Mouse (Mus musculus) limb, embryonic 10.5 days (tissue): ENCODE data around the gene Cul5. TPM values are rescaled to one million over a fixed set of nuclear protein-coding genes. Genes with fewer than 3 reads are reported as not detected.

Experiments used
- DNase-seq: peaks from one replicate; pipeline ENCODE4 v3.0.0-alpha.2; 2017; ENCODE audit warnings: low spot score
- H3K27ac ChIP-seq: fragments of 300-500 bp; sonication (generic); 2 replicates; pipeline ENCODE4 v1.5.1; 2016; ENCODE audit warnings: mild to moderate bottlenecking
- H3K27me3 ChIP-seq: fragments of 300-500 bp; sonication (generic); 2 replicates; pipeline ENCODE4 v1.6.1; 2016; ENCODE audit warnings: low read depth, mild to moderate bottlenecking; ENCODE audit not compliant: poor library complexity, severe bottlenecking
- H3K36me3 ChIP-seq: fragments of 300-500 bp; sonication (generic); 2 replicates; pipeline ENCODE4 v1.6.1; 2016; ENCODE audit warnings: mild to moderate bottlenecking, moderate library complexity
- H3K4me1 ChIP-seq: fragments of 300-500 bp; sonication (generic); 2 replicates; pipeline ENCODE4 v1.6.1; 2016
- H3K4me3 ChIP-seq: fragments of 300-500 bp; sonication (generic); 2 replicates; pipeline ENCODE4 v1.5.1; 2016; ENCODE audit warnings: mild to moderate bottlenecking, moderate library complexity
- H3K9me3 ChIP-seq: fragments of 300-500 bp; sonication (generic); replicated peaks from 2 replicates; pipeline ENCODE4 v1.6.1; 2016; ENCODE audit warnings: mild to moderate bottlenecking
- WGBS: fragments of 180-500 bp; shearing (Covaris S2); methylation state at CpG from one replicate; pipeline ENCODE4 v1.1.7; 2016; 5-methylcytosine and 5-hydroxymethylcytosine counted together
- polyA plus RNA-seq: library from polyadenylated mRNA; unstranded; fragments of >200 nt; fragmentation: Nextera tagmentation; extraction: Ambion mirVana; gene quantifications from 2 replicates; pipeline ENCODE4 v1.2.1, GENCODE M21; 2016

The Cul5 gene
- polyA plus RNA-seq = 37.0 and 41.7 TPM in 2 replicates

DNA sequence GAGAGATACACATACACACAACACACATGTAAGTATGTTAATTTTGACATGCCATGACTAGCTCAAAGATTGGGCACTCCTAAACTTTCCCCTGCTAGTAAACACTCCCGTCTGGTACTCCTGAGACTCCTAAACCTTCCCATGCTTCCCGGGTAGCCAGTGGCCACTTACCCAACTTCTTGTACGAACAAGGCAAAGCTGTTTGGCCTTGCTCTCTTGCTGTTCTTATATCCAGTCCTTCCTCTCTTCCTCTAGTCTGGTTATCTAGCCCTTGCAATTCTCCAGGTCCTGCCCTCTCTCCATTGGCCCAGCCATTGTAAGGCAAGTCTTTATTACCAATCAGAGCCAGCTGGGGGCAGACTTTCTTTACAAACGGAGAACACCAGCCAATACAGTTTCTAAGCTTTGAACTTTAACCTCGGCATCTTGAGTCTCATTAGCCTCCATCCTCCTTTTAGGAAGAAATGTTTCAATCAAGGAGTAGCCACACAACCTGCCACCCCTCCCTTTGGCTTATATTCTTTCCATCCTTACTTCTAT lies at the start of gene Cul5:
Gene Cul5, minus strand, starts transcription at position 335 of the 540 bp plus-strand sequence.
- WGBS = 55% methylated on average over 5 of the region's 5 CpGs
- no peak for DNase-seq
- no peak within 1 kb of the TSS for H3K4me3 ChIP-seq
- no peaks in the 10 kb centered on the region for H3K36me3 ChIP-seq
- no peak within 1 kb of the TSS for H3K27ac ChIP-seq
- no peaks in the 10 kb centered on the region for H3K9me3 ChIP-seq
- no peaks in the 10 kb centered on the region for H3K27me3 ChIP-seq
- H3K4me1 ChIP-seq = peaks cover 13% of the 10 kb centered on the region

DNA sequence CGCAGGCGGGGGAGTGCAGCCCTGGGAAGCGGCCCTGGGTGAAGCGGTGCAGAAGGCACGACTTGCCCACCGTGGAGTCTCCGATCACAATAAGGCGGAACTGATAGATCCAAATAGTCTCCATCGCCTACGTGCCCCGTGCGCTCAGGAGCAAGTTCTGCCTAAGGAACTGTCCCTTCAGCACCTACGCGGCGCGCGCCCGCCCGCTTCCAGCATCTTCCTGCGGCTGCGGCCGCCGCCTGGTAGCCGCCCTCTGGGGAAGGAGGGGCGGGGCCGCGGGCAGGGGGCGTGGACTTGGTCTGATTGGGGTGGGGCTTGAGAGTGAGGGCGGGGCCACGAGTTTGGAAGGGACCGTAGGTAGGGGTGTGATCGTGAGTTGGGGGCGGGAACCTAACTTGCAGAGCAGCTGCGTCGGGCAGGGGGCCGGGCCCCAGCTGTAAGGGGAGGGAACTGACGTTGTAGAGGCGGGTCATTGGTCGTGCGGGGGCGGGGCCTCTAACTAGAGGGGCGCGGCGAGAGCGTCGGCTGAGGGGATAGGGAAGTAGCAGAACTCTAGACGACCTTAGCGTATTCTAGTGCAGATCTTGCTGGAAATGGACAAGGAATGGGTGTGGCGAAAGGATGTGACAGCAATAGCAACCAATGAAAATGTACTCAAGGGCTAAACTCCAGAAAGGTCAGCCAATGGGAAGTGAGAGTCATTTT lies 36.3 kb upstream of the Cul5 start, which contains the start of gene Rab39:
Gene Rab39, minus strand, starts transcription at position 241 of the 705 bp plus-strand sequence.
- Histone ChIP-seq H3K36me3 (no peaks in the 10 kb centered on the region), H3K27ac (no peak within 1 kb of the TSS), H3K4me3 (peak within 1 kb of the TSS; percentile 56), H3K4me1 (peaks cover 14% of the 10 kb centered on the region), H3K27me3 (0 out of 2 replicates have a peak, but pooled peaks cover 4% of the 10 kb centered on the region), H3K9me3 (no peaks in the 10 kb centered on the region)
- DNase-seq = peak; percentile 96
- WGBS = under 1% methylated on average over 47 of the region's 49 CpGs

DNA sequence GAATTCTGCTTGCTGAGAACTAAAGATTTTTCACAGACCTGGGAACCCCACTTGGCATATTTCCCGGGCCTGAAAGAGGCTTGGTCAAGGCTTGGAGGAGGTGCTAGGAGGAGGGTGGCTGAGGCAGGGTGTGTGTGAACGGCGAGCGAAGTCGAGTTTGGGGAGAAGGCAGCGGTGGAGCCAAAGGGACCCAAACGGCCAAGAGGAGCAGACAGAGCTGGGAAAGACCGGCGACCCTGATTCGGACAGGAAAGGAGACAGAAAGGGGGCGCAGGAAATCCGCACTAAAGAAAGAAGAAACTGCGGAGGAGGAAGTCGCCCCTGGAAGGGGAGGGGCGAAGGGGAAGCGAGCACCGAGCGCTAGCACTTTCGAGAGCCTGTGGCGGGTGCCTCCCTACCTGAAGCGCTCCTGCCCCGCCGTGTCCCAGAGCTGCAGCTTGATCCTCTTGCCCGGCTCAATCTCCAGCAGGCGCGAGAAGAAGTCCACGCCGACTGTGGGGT lies 35.7 kb upstream of the Cul5 start:
- DNase-seq = no peak
- Histone ChIP-seq H3K27ac (no peak overlapping the region), H3K27me3 (0 out of 2 replicates have a peak, but pooled peaks cover 4% of the 10 kb centered on the region), H3K4me3 (peak overlapping the region; percentile 56), H3K4me1 (peaks cover 14% of the 10 kb centered on the region), H3K9me3 (no peaks in the 10 kb centered on the region), H3K36me3 (no peaks in the 10 kb centered on the region)
- WGBS = under 1% methylated on average over 28 of the region's 28 CpGs

DNA sequence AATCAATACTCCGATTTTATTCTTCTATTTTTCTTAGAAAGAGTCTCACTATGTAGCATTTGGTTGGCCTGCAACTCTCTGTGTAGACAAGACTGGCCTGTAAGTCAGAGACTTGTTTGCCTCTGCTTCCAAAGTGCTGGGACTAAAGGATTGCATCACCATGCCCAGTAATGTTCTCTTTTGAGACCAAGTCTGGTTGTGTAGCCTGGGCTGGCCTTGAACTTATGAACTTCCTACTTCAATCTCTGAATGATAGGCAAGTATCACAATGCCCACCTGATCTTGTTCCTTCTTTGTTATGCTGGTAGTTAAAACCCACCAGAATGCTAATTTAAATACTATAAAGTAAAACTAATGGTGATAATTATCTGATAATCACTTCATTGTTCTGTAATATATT lies 33.2 kb upstream of the Cul5 start:
- Histone ChIP-seq H3K4me1 (peaks cover 14% of the 10 kb centered on the region), H3K36me3 (no peaks in the 10 kb centered on the region), H3K4me3 (no peak overlapping the region), H3K27me3 (0 out of 2 replicates have a peak, but pooled peaks cover 4% of the 10 kb centered on the region), H3K27ac (no peak overlapping the region), H3K9me3 (no peaks in the 10 kb centered on the region)
- WGBS = 91% methylated on average over 1 of the region's 1 CpGs
- no peak for DNase-seq

DNA sequence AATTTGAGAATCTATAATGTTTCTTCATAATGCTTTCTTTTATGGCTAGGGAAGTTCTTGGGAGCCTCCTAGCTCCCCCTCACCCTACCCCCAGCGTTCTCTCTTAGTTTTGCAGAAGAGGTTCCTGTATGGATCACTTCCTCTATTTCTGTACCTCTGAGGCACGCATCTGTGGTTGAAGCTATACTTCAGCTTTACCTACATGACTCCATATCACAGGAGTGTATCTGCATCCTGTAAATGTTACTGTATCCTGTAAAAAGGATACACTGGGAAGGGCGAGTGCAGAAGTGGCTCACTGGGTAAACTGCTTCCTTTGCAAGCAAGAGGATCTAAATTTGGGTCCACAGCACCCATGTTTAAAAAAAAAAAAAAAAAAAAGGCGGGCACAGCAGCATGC lies 30.7 kb upstream of the Cul5 start:
- H3K9me3 ChIP-seq = no peaks in the 10 kb centered on the region
- 74% methylated on average over 4 of the region's 4 CpGs for WGBS
- no peaks in the 10 kb centered on the region for H3K36me3 ChIP-seq
- no peak overlapping the region for H3K27ac ChIP-seq
- H3K4me3 ChIP-seq = no peak overlapping the region
- DNase-seq = no peak
- peaks cover 5% of the 10 kb centered on the region for H3K4me1 ChIP-seq
- H3K27me3 ChIP-seq = 0 out of 2 replicates have a peak, but pooled peaks cover 3% of the 10 kb centered on the region

DNA sequence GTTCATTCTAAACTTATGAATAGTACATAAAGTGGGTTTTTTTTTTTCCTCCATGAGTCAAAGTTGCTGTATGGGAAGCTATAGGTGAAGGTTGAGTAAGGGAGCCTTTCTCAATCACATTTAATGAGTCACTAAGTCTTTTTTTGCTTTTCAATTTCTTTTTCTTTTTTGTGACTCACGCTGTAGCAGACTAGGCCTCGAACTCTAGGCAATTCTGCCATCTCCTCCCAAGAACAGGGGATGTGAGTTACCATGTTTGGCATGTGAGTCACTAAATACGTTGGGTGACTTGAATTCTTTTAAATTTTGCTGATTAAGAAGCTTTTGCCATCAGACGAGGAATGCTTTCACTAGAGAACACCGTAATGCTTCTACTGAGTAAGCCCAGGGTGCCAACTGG lies 26.0 kb upstream of the Cul5 start:
- Histone ChIP-seq H3K4me1 (no peaks in the 10 kb centered on the region), H3K27ac (no peak overlapping the region), H3K4me3 (no peak overlapping the region), H3K9me3 (no peaks in the 10 kb centered on the region), H3K27me3 (no peaks in the 10 kb centered on the region), H3K36me3 (no peaks in the 10 kb centered on the region)
- 90% methylated on average over 5 of the region's 5 CpGs for WGBS
- no peak for DNase-seq

DNA sequence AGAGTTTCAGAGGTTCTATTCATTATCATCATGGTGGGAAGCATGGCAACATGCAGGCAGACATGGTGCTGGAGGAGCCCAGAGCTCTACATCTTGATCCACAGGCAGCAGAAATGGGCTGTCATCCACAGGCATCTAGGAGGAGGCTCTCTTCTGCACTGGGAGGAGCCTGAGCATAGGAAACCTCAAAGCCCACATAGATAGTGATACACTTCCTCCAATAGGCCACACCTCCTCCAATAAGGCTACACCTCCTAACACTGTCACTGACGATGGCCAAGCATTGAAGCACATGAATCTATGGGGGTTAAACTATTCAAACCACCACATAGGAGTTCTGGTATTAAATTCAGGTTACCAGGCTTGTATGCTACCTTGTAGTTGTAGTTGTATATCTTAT lies 23.9 kb upstream of the Cul5 start:
- no peaks in the 10 kb centered on the region for H3K4me1 ChIP-seq
- H3K27me3 ChIP-seq = no peaks in the 10 kb centered on the region
- H3K27ac ChIP-seq = no peak overlapping the region
- H3K4me3 ChIP-seq = no peak overlapping the region
- no peaks in the 10 kb centered on the region for H3K36me3 ChIP-seq
- no peak for DNase-seq
- H3K9me3 ChIP-seq = no peaks in the 10 kb centered on the region
- WGBS = 68% methylated on average over 1 of the region's 1 CpGs

DNA sequence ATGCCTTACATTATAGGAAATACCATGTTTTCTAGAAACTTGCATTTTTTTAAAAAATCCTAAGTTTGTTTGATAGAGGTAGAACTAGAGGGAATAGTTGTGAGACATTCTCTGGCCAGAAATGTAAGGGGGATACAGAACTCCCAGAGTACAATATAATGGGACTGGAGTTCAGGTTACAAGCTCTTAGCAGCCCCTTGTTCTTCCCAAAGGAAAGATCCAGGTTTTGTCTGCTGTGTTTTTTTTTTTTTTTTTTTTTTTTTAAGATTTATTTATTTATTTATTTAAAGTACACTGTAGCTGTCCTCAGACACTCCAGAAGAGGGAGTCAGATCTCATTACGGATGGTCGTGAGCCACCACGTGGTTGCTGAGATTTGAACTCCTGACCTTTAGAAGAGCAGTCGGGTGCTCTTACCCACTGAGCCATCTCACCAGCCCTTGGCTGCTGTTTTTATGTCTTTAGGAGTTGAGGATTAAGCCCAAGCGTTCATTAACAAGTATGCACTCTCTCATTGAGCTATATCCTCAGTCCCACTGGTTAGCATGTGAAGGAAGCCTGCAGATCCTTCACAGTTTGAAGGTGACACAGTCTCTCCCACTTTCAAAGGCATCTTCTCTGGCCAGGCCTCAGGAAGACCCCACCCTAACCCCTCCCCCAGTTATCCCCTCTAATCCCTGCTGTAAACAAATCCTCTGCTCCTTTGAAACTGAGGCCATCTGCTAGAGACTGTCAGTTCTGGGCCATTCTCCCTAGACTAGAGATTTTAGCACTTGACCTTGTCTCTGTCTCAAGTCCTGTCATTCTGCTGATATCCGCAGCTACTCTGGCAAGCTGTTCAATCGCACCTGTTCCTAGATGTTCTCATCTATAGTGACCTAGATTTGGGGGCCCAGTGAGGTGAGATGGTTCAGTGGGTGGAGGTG lies 22.2 kb upstream of the Cul5 start:
- DNase-seq = no peak
- H3K9me3 ChIP-seq = no peaks in the 10 kb centered on the region
- H3K27me3 ChIP-seq = no peaks in the 10 kb centered on the region
- no peaks in the 10 kb centered on the region for H3K36me3 ChIP-seq
- H3K4me3 ChIP-seq = no peak overlapping the region
- H3K4me1 ChIP-seq = no peaks in the 10 kb centered on the region
- H3K27ac ChIP-seq = no peak overlapping the region
- 44% methylated on average over 7 of the region's 7 CpGs for WGBS

DNA sequence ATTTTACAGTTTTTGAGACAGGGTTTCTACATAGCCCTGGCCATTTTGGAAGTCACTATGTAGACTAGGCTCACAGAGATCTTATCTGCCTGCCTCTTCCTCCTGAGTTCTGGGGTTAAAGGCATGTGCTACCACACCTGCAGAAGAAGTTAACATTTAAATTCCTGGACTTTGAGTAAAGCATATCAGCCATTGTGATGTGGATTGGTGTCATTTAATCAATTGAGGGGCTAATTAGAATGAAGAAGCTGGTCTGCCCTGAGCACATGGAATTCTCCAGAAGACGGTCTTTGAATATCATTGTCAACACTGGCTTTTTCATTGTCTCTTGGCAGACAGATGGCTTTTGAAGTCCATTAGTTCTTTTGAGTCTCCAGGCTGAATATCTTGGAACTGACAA lies 11.0 kb upstream of the Cul5 start:
- Histone ChIP-seq H3K36me3 (no peaks in the 10 kb centered on the region), H3K27ac (no peak overlapping the region), H3K4me3 (no peak overlapping the region), H3K9me3 (no peaks in the 10 kb centered on the region), H3K27me3 (no peaks in the 10 kb centered on the region), H3K4me1 (no peaks in the 10 kb centered on the region)
- DNase-seq = no peak
- 94% methylated on average over 1 of the region's 1 CpGs for WGBS

DNA sequence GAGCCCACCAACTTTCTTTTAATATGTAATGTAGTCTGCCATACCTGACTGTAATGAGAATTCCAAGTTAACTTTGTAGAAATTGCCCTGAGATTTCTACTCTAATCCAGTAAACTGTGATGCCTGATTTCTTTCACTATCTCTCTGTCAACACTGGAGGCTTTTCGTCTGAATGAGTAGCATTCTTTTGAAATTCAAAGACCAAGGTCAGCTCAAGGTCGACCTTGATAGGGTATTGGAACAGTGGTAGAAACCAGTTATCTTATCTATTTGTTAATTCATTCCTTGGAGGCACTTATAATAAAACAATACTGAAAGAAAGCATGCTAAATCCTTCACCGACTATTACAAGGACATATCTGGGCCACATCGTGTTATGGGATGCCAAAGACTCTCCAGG lies 7.1 kb upstream of the Cul5 start:
- H3K4me3 ChIP-seq = no peak overlapping the region
- H3K4me1 ChIP-seq = no peaks in the 10 kb centered on the region
- H3K9me3 ChIP-seq = no peaks in the 10 kb centered on the region
- H3K36me3 ChIP-seq = no peaks in the 10 kb centered on the region
- no peak for DNase-seq
- 65% methylated on average over 4 of the region's 4 CpGs for WGBS
- no peak overlapping the region for H3K27ac ChIP-seq
- no peaks in the 10 kb centered on the region for H3K27me3 ChIP-seq

DNA sequence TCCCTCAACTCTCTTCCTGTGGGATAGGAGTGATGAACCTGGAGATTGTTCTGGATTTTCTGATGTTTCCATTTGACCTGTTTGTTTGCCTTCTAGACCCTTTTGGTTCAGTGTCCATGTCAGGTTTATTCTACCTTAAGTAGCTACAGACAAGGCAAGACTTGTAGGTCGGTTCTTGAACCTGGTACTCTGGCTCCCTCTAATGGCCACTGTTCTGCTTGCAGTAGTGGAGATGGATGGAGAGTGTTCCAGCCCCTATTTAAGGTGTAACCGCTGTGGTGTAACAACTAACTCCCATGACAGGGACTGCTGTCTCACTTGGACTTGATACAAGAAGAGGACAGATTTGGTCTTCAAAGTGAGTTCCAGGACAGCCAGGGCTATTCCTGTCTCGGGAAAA lies 3.8 kb upstream of the Cul5 start:
- Histone ChIP-seq H3K27me3 (no peaks in the 10 kb centered on the region), H3K4me3 (no peak overlapping the region), H3K27ac (no peak overlapping the region), H3K36me3 (no peaks in the 10 kb centered on the region), H3K4me1 (peaks cover 5% of the 10 kb centered on the region; the same call in 1 of the 2 replicates), H3K9me3 (no peaks in the 10 kb centered on the region)
- 15% methylated on average over 3 of the region's 3 CpGs for WGBS
- peak; percentile 45 for DNase-seq

DNA sequence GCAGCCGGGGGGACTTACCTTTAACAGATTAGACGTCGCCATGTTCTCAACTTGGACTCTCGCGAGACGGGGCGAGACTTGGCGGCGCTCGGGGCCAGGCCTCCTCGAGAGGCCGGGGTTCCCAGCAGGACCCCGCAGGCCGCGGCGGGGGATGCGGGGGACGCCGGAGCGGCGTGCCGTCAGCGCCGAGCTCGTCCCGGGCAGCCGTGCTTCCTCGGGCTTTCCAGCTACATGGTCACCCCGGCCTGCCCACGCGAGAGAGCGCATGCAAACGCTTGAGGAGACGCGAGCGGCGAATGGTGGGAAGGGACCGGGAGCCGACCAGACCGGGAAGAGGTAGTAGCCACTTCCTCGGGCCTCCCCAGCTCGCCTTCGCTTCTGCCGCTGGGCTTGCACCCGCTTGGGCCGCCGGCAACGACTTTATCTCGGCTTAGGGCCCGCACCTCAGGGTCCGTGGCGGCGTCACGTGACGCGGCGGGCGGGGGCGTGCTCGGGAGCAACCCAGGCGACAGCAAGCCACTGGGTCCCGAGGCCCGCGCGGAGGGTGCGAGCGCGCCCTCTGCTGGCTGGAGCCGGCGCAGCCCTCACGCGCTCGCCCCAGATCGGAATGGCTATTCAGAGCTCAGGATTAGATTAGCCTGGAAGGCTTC lies 2.7 kb downstream of the Cul5 start:
- H3K4me1 ChIP-seq = peaks cover 13% of the 10 kb centered on the region
- H3K36me3 ChIP-seq = peaks cover 9% of the 10 kb centered on the region; the same call in 1 of the 2 replicates
- no peaks in the 10 kb centered on the region for H3K27me3 ChIP-seq
- no peaks in the 10 kb centered on the region for H3K9me3 ChIP-seq
- H3K4me3 ChIP-seq = peak overlapping the region; percentile 97
- peak; percentile 95 for DNase-seq
- under 1% methylated on average over 74 of the region's 74 CpGs for WGBS
- H3K27ac ChIP-seq = peak overlapping the region; percentile 99
